Mouse (Mus musculus) MEL (cell line): ENCODE measurements around the gene Fbxw7. TPM values are rescaled to one million over a fixed set of nuclear protein-coding genes. Genes with fewer than 3 reads are reported as not detected.
A peak's percentile ranks its signal among the peaks of the same experiment; 100 is the strongest.

Source experiments
- DNase-seq: peaks from one replicate; pipeline ENCODE4 v3.0.0; 2011; ENCODE audit warnings: low read depth, low spot score
- H3K27ac ChIP-seq: 2 replicates; pipeline ENCODE4 v1.5.1; 2012; ENCODE audit warnings: low read depth, mild to moderate bottlenecking, control low read depth, low read length, moderate library complexity; ENCODE audit not compliant: control insufficient read depth
- H3K27me3 ChIP-seq, 2 experiments: fragments of 150-350 bp in 1 of 2; sonication (generic) in 1 of 2; 2 replicates each; pipeline ENCODE4 v1.6.1; 2012; ENCODE audit warnings: low read length in 2 of 2, mild to moderate bottlenecking in 2 of 2, improper control_type of control experiment in 1 of 2, moderate library complexity in 1 of 2; ENCODE audit not compliant: insufficient read depth in 2 of 2, control insufficient read depth in 1 of 2
- H3K36me3 ChIP-seq, 2 experiments: 2 replicates each; pipeline ENCODE4 v1.6.1; 2012 to 2014; ENCODE audit warnings: low read length in 2 of 2, improper control_type of control experiment in 1 of 2, inconsistent platforms in 1 of 2, mild to moderate bottlenecking in 1 of 2; ENCODE audit not compliant: insufficient read depth in 2 of 2, control insufficient read depth in 1 of 2
- H3K4me1 ChIP-seq, 2 experiments: fragments of 150-350 bp in 1 of 2; sonication (generic) in 1 of 2; 2 replicates each; pipeline ENCODE4 v1.6.1; 2012; ENCODE audit warnings: low read length in 2 of 2, improper control_type of control experiment in 1 of 2, mild to moderate bottlenecking in 1 of 2; ENCODE audit not compliant: insufficient read depth in 2 of 2, control insufficient read depth in 1 of 2
- H3K4me3 ChIP-seq, 2 experiments: fragments of 150-350 bp in 1 of 2; sonication (generic) in 1 of 2; 2 replicates each; pipeline ENCODE4 v1.5.1; 2012; ENCODE audit warnings: low read depth in 2 of 2, low read length in 2 of 2, mild to moderate bottlenecking in 2 of 2, moderate library complexity in 2 of 2, control low read depth in 1 of 2, improper control_type of control experiment in 1 of 2; ENCODE audit not compliant: control insufficient read depth in 1 of 2, insufficient read depth in 1 of 2
- H3K79me2 ChIP-seq: 2 replicates; pipeline ENCODE4 v1.6.1; 2012; ENCODE audit warnings: mild to moderate bottlenecking, low read length, moderate library complexity; ENCODE audit not compliant: control insufficient read depth, poor library complexity, insufficient read depth
- H3K9ac ChIP-seq: 2 replicates; pipeline ENCODE4 v1.6.1; 2012; ENCODE audit warnings: low read depth, mild to moderate bottlenecking, control low read depth, low read length, moderate library complexity; ENCODE audit not compliant: control insufficient read depth, poor library complexity, severe bottlenecking
- H3K9me3 ChIP-seq: fragments of 150-350 bp; sonication (generic); replicated peaks from 2 replicates; pipeline ENCODE4 v1.6.1; 2012; ENCODE audit warnings: mild to moderate bottlenecking, low read length, improper control_type of control experiment, moderate library complexity; ENCODE audit not compliant: insufficient read depth
- CHD2 ChIP-seq: IDR thresholded peaks from 2 replicates; pipeline ENCODE4 v1.6.1; 2011; ENCODE audit warnings: low read length, improper control_type of control experiment
- CTCF ChIP-seq, 3 experiments: IDR thresholded peaks in 2 of 3; conservative IDR thresholded peaks in 1 of 3; 2 replicates each; pipeline ENCODE4 v1.5.1; 2011 to 2012; ENCODE audit warnings: low read length in 3 of 3, low read depth in 2 of 3, mild to moderate bottlenecking in 2 of 3, improper control_type of control experiment in 1 of 3, inconsistent platforms in 1 of 3, mixed read lengths in 1 of 3, moderate library complexity in 1 of 3; ENCODE audit not compliant: control insufficient read depth in 1 of 3, insufficient read depth in 1 of 3, poor library complexity in 1 of 3, severe bottlenecking in 1 of 3
- E2F4 ChIP-seq: IDR thresholded peaks from 2 replicates; pipeline ENCODE4 v1.6.1; 2011; ENCODE audit warnings: low read depth, low read length, improper control_type of control experiment, borderline replicate concordance
- GATA1 ChIP-seq: IDR thresholded peaks from 2 replicates; pipeline ENCODE4 v1.6.1; 2011; ENCODE audit warnings: low read depth, low read length, improper control_type of control experiment
- JUND ChIP-seq: IDR thresholded peaks from 2 replicates; pipeline ENCODE4 v1.6.1; 2011; ENCODE audit warnings: low read depth, mild to moderate bottlenecking, improper control_type of control experiment, low read length
- MEF2A ChIP-seq: IDR thresholded peaks from 2 replicates; pipeline ENCODE4 v1.6.1; 2014; ENCODE audit warnings: low read depth, mild to moderate bottlenecking, inconsistent platforms, low read length, improper control_type of control experiment; ENCODE audit not compliant: poor library complexity, insufficient replicate concordance, severe bottlenecking; ENCODE audit errors: extremely low read depth
- NRF1 ChIP-seq: IDR thresholded peaks from 2 replicates; pipeline ENCODE4 v1.6.1; 2014; ENCODE audit warnings: low read depth, mild to moderate bottlenecking, inconsistent platforms, low read length, improper control_type of control experiment, moderate library complexity; ENCODE audit not compliant: poor library complexity, insufficient read depth, severe bottlenecking
- RAD21 ChIP-seq: IDR thresholded peaks from 2 replicates; pipeline ENCODE4 v1.6.1; 2011; ENCODE audit warnings: mild to moderate bottlenecking, low read depth, low read length, improper control_type of control experiment
- SMC3 ChIP-seq: IDR thresholded peaks from 2 replicates; pipeline ENCODE4 v1.6.1; 2011; ENCODE audit warnings: low read depth, low read length, improper control_type of control experiment
- TAL1 ChIP-seq: IDR thresholded peaks from 2 replicates; pipeline ENCODE4 v1.6.1; 2012; ENCODE audit warnings: mild to moderate bottlenecking, inconsistent platforms, low read length, moderate library complexity, mixed read lengths
- UBTF ChIP-seq: IDR thresholded peaks from 2 replicates; pipeline ENCODE4 v1.6.1; 2012; ENCODE audit warnings: low read depth, mild to moderate bottlenecking, inconsistent platforms, low read length, improper control_type of control experiment, moderate library complexity, borderline replicate concordance; ENCODE audit not compliant: insufficient read depth
- ZC3H11A ChIP-seq: IDR thresholded peaks from 2 replicates; pipeline ENCODE4 v1.6.1; 2012; ENCODE audit warnings: low read depth, mild to moderate bottlenecking, inconsistent platforms, low read length, improper control_type of control experiment
- ZMIZ1 ChIP-seq: IDR thresholded peaks from 2 replicates; pipeline ENCODE4 v1.6.1; 2012; ENCODE audit warnings: low read depth, mild to moderate bottlenecking, inconsistent platforms, low read length, improper control_type of control experiment, moderate library complexity
- ZNF384 ChIP-seq: IDR thresholded peaks from 2 replicates; pipeline ENCODE4 v1.6.1; 2012; ENCODE audit warnings: low read depth, mild to moderate bottlenecking, inconsistent platforms, low read length, improper control_type of control experiment
- polyA plus RNA-seq, 2 experiments: library from polyadenylated mRNA; stranded (reverse) in 1 of 2; unstranded in 1 of 2; fragments of >175 nt in 1 of 2; fragments of >200 nt in 1 of 2; gene quantifications; 2 replicates each; pipeline versions ENCODE4 v1.2.1 to v1.2.4; 2012; ENCODE audit warnings: low replicate concordance in 2 of 2, low read depth in 1 of 2; ENCODE audit not compliant: insufficient read length in 2 of 2, insufficient read depth in 1 of 2, missing spikeins in 1 of 2
- total RNA-seq: library from RNA; depleted of rRNA; stranded (reverse); fragments of 300-350 nt; gene quantifications from 2 replicates; pipeline ENCODE4 v1.2.3, GENCODE M21; 2012

Fbxw7 gene
- total and polyA plus RNA-seq, 3 experiments = 11.8 to 14.5 TPM; not detected in 1

- no peak overlapping the region for H3K9ac ChIP-seq
- TF ChIP-seq RAD21 (peak; percentile 73), ZMIZ1 (no peak), CHD2 (no peak), JUND (no peak), GATA1 (peak; percentile 38; the same call in 1 of the 2 replicates), ZC3H11A (peak; percentile 36; the same call in 1 of the 2 replicates), CTCF (IDR thresholded peaks at IDR 0.05 in 2 of 3, conservative IDR thresholded peaks at IDR 0.05 in 1 of 3; ENCODE audit: control insufficient read depth in 1 of 3, insufficient read depth in 1 of 3, low read depth in 2 of 3, low read length in 3 of 3, poor library complexity in 1 of 3, severe bottlenecking in 1 of 3) (peak in 2 of 3 experiments; percentile 14 to 61; a peak in 3 of 6 replicates), SMC3 (peak; percentile 54), E2F4 (no peak), UBTF (no peak), ZNF384 (no peak)
- no peaks in the 10 kb centered on the region for H3K9me3 ChIP-seq
- DNase-seq = peak; percentile 45
- H3K27ac ChIP-seq = no peak overlapping the region
- H3K36me3 ChIP-seq = peaks cover 0 to 21% of the 10 kb centered on the region in 2 experiments; a peak in 3 of 4 replicates
- H3K4me3 ChIP-seq = no peak overlapping the region
- H3K79me2 ChIP-seq = no peaks in the 10 kb centered on the region
- H3K27me3 ChIP-seq = no peaks in the 10 kb centered on the region
- peaks cover 5 to 8% of the 10 kb centered on the region in 2 experiments; a peak in 2 of 4 replicates for H3K4me1 ChIP-seq
Measured at GRCm38 (mm10) chr3:84936252-84936651, 121.2 kb downstream of the Fbxw7 start.

- no peak overlapping the region for H3K9ac ChIP-seq
- no peaks in the 10 kb centered on the region for H3K79me2 ChIP-seq
- TF ChIP-seq TAL1 = no peak
- no peak for TF ChIP-seq NRF1
- no peak for TF ChIP-seq RAD21
- TF ChIP-seq MEF2A = no peak
- no peak for TF ChIP-seq GATA1
- TF ChIP-seq, all 39 proteins: peak for 0
- H3K27me3 ChIP-seq = no peaks in the 10 kb centered on the region
- peaks cover 0 to 21% of the 10 kb centered on the region in 2 experiments; a peak in 3 of 4 replicates for H3K36me3 ChIP-seq
- no peak overlapping the region for H3K4me3 ChIP-seq
- DNase-seq = no peak
- H3K9me3 ChIP-seq = no peaks in the 10 kb centered on the region
- H3K4me1 ChIP-seq = peaks cover 5 to 8% of the 10 kb centered on the region in 2 experiments; a peak in 2 of 4 replicates
- H3K27ac ChIP-seq = no peak overlapping the region
Measured at GRCm38 (mm10) chr3:84936956-84937355, 121.9 kb downstream of the Fbxw7 start.
